Mouse (Mus musculus) forebrain, postnatal 0 days (tissue): ENCODE data around the gene Polr2m. TPM values are rescaled to one million over a fixed set of nuclear protein-coding genes. Genes with fewer than 3 reads are reported as not detected.
A peak's percentile ranks its signal among the peaks of the same experiment; 100 is the strongest.

Experiments used
- ATAC-seq: fragments of 200-750 bp; cut with Nextera tagmentation; 2 replicates; pipeline ENCODE4 v1.8.0; 2017; ENCODE audit warnings: mild to moderate bottlenecking, moderate library complexity
- DNase-seq: peaks from one replicate; pipeline ENCODE4 v3.0.0-alpha.2; 2015
- H3K27ac ChIP-seq: fragments of 300-500 bp; sonication (generic); 2 replicates; pipeline ENCODE4 v1.5.1; 2014; ENCODE audit warnings: low read depth, mild to moderate bottlenecking, antibody characterized with exemption, low read length, moderate library complexity, mixed read lengths
- H3K27me3 ChIP-seq: fragments of 300-500 bp; sonication (generic); 2 replicates; pipeline ENCODE4 v1.6.1; 2014; ENCODE audit warnings: mild to moderate bottlenecking, low read length, mixed read lengths; ENCODE audit not compliant: insufficient read depth
- H3K36me3 ChIP-seq: fragments of 300-500 bp; sonication (generic); 2 replicates; pipeline ENCODE4 v1.6.1; 2014; ENCODE audit warnings: mild to moderate bottlenecking, moderate library complexity; ENCODE audit not compliant: insufficient read depth
- H3K4me1 ChIP-seq: fragments of 300-500 bp; sonication (generic); 2 replicates; pipeline ENCODE4 v1.6.1; 2014; ENCODE audit warnings: antibody characterized with exemption; ENCODE audit not compliant: insufficient read depth
- H3K4me2 ChIP-seq: fragments of 300-500 bp; sonication (generic); 2 replicates; pipeline ENCODE4 v1.6.1; 2014; ENCODE audit warnings: low read depth, mild to moderate bottlenecking, moderate library complexity
- H3K4me3 ChIP-seq: fragments of 300-500 bp; sonication (generic); 2 replicates; pipeline ENCODE4 v1.5.1; 2014; ENCODE audit warnings: low read depth, low read length, mixed read lengths
- H3K9ac ChIP-seq: fragments of 300-500 bp; sonication (generic); 2 replicates; pipeline ENCODE4 v1.6.1; 2014; ENCODE audit warnings: mild to moderate bottlenecking
- H3K9me3 ChIP-seq: fragments of 300-500 bp; sonication (generic); 2 replicates; pipeline ENCODE4 v1.6.1; 2016; ENCODE audit warnings: low read length
- CTCF ChIP-seq: sonication (generic); IDR thresholded peaks from 2 replicates; pipeline ENCODE4 v1.5.1; 2016; ENCODE audit warnings: antibody characterized with exemption, control low read depth, low read depth
- WGBS: fragments of 180-500 bp; shearing (Covaris S2); extraction: QIAGEN DNeasy Blood & Tissue Kit; methylation state at CpG from one replicate; pipeline ENCODE4 v1.1.7; 2014; 5-methylcytosine and 5-hydroxymethylcytosine counted together
- polyA plus RNA-seq: library from polyadenylated mRNA; unstranded; fragments of >200 nt; fragmentation: Nextera tagmentation; extraction: Ambion mirVana; gene quantifications from 2 replicates; pipeline ENCODE4 v1.2.1, GENCODE M21; 2015
- total RNA-seq: library from RNA; depleted of rRNA; stranded (reverse); fragments of >200 nt; gene quantifications from 2 replicates; pipeline ENCODE4 v1.2.3, GENCODE M21; 2014; rRNA removed

Polr2m gene
- 190 and 218 TPM in 2 replicates for total RNA-seq
- polyA plus RNA-seq = 246 and 279 TPM in 2 replicates

DNA sequence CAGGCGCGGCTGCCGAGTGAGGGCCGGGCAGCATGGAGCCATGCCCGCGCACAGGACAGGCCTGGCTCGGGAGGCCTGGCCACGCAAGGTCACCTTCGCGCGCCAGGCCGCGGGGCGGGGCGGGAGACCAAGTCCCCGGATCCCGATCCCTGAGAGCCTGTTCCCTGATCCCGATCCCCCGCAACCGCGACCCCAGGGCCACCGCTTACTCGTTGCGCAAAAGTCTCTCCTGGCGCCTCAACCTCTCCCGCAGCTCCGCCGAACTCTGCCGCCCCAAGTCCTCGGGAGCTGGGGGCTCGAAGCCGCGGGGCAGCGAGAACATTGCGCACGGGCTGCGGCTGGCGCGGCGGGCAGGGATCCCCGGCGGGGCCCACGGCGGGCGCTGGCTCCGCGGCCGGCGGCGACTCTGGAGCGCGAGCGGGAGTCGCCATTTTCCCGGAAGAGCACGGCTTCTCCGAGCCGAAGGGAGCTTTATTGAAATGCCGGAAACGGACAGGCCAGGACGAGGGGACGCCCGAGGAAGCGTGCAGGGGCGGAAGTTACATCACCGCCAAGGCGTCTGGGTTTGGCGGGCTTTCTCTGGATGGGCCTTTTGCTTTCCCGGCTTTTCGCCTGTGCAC lies at the start of gene Polr2m:
Gene Polr2m (minus strand): TSS at position 461 of the 620 bp plus-strand sequence.
- Histone ChIP-seq H3K9me3 (no peaks in the 10 kb centered on the region), H3K4me3 (peak within 1 kb of the TSS; percentile 99), H3K36me3 (peaks cover 28% of the 10 kb centered on the region), H3K4me1 (peaks cover 8% of the 10 kb centered on the region; the same call in 1 of the 2 replicates), H3K27me3 (no peaks in the 10 kb centered on the region), H3K9ac (peak within 1 kb of the TSS; percentile 97), H3K27ac (peak within 1 kb of the TSS; percentile 92), H3K4me2 (peak within 1 kb of the TSS; percentile 72)
- no peak for TF ChIP-seq CTCF
- DNase-seq (peak; percentile 96), ATAC-seq (peak; percentile 100)
- WGBS = 1% methylated on average over 70 of the region's 70 CpGs

GRCm38 (mm10) chr9:71535036-71535435 lies 49.3 kb upstream of the Polr2m start:
- Histone ChIP-seq H3K36me3 (no peaks in the 10 kb centered on the region), H3K27ac (no peak overlapping the region), H3K9me3 (no peaks in the 10 kb centered on the region), H3K4me2 (no peak overlapping the region), H3K27me3 (no peaks in the 10 kb centered on the region), H3K4me3 (no peak overlapping the region), H3K4me1 (no peaks in the 10 kb centered on the region), H3K9ac (no peak overlapping the region)
- DNase-seq = no peak
- no peak for ATAC-seq
- TF ChIP-seq CTCF = no peak
- WGBS = 79% methylated on average over 2 of the region's 2 CpGs

GRCm38 (mm10) chr9:71529960-71530359 lies 44.2 kb upstream of the Polr2m start:
- H3K27me3 ChIP-seq = no peaks in the 10 kb centered on the region
- H3K4me2 ChIP-seq = no peak overlapping the region
- ATAC-seq (no peak), DNase-seq (no peak)
- H3K9me3 ChIP-seq = no peaks in the 10 kb centered on the region
- no peak overlapping the region for H3K9ac ChIP-seq
- TF ChIP-seq CTCF = no peak
- H3K4me1 ChIP-seq = no peaks in the 10 kb centered on the region
- no peak overlapping the region for H3K27ac ChIP-seq
- WGBS = 77% methylated on average over 2 of the region's 2 CpGs
- H3K4me3 ChIP-seq = no peak overlapping the region
- no peaks in the 10 kb centered on the region for H3K36me3 ChIP-seq

DNA sequence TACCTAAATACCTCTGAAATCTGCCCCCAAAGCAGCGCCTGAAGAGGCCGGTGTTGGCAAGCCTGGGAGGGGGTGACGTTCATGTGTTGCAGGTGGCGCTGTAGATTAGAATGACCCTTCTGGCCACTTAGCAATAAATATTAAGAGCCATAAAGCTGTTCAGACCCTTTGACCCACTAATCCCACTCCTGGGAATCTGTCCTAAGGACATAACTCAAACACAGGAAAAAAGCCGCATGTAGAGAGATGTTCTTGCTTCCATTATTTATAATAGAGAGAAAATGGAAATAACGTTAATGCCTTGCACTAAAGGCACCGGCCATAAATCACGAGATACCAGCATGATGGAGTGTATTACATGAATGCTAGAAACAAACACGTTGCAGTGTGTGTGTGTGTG lies 41.7 kb upstream of the Polr2m start:
- H3K4me2 ChIP-seq = no peak overlapping the region
- TF ChIP-seq CTCF = no peak
- H3K27ac ChIP-seq = no peak overlapping the region
- H3K4me1 ChIP-seq = no peaks in the 10 kb centered on the region
- WGBS = 77% methylated on average over 9 of the region's 9 CpGs
- DNase-seq (no peak), ATAC-seq (no peak)
- H3K4me3 ChIP-seq = no peak overlapping the region
- no peak overlapping the region for H3K9ac ChIP-seq
- H3K27me3 ChIP-seq = no peaks in the 10 kb centered on the region
- no peaks in the 10 kb centered on the region for H3K9me3 ChIP-seq
- H3K36me3 ChIP-seq = no peaks in the 10 kb centered on the region

DNA sequence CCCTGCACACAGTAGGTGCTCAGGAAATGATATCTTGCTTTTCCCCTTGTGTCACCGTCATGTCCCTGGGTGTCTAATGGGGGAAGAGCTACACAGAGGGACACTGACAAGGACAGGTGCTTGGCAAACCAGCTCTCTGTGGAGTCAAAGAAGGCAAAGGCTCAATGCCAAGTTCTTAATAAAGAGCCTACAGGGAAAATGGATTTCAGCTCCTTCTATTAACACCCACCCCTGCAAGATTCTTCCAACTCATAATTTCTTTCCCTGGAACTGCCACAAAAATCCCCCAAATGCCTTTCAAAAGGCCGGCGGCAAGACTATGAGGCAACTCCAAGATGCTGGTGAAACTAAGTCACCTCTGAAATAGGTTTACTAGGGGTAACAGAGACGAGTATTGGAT lies 38.2 kb upstream of the Polr2m start:
- no peaks in the 10 kb centered on the region for H3K27me3 ChIP-seq
- ATAC-seq = no peak
- H3K4me3 ChIP-seq = no peak overlapping the region
- no peaks in the 10 kb centered on the region for H3K4me1 ChIP-seq
- H3K27ac ChIP-seq = no peak overlapping the region
- TF ChIP-seq CTCF = no peak
- H3K9ac ChIP-seq = no peak overlapping the region
- no peaks in the 10 kb centered on the region for H3K36me3 ChIP-seq
- no peak overlapping the region for H3K4me2 ChIP-seq
- no peaks in the 10 kb centered on the region for H3K9me3 ChIP-seq
- WGBS = 82% methylated on average over 4 of the region's 4 CpGs
- no peak for DNase-seq

DNA sequence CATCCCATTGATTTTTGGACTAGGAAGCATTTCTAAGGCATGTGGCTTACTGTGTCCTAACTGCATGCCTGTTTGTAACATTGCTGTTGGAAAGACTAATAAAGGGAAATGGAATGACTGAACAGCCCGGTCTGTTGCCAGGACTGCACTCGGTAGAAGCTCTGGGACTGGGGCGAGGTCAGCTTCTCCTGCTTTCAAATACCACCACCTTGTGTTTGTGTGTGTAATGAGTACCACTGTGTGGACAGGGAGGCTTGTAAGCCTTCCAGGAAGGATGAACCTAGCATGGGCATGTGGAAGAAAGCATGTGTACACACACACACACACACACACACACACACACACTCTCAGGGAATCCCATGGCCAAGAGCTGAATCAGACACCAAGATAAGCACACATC lies 34.1 kb upstream of the Polr2m start:
- no peak for TF ChIP-seq CTCF
- Histone ChIP-seq H3K4me1 (no peaks in the 10 kb centered on the region), H3K27me3 (no peaks in the 10 kb centered on the region), H3K27ac (no peak overlapping the region), H3K36me3 (no peaks in the 10 kb centered on the region), H3K4me2 (no peak overlapping the region), H3K9ac (no peak overlapping the region), H3K4me3 (no peak overlapping the region), H3K9me3 (no peaks in the 10 kb centered on the region)
- no peak for DNase-seq
- 80% methylated on average over 3 of the region's 3 CpGs for WGBS
- no peak for ATAC-seq

DNA sequence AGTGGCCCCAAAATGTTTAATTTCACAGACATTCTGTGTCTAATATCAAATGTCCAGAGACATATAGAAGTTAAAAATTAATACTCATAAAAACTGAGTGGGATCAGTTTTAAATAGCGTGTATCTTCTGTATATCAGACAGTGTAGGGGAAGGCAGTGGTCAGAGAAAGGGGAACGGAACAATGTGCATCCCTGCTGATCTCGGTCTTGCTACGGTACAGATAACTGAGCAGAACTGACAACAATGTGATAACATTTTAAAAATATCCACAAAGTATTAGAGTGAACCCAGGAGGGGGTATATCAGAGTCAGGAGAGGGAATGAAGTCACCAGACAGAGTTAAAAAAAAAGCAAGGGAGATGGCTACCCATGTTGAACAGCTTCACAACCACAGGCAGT lies 31.8 kb upstream of the Polr2m start:
- H3K27me3 ChIP-seq = no peaks in the 10 kb centered on the region
- H3K27ac ChIP-seq = no peak overlapping the region
- DNase-seq (no peak), ATAC-seq (no peak)
- no peak overlapping the region for H3K4me3 ChIP-seq
- 96% methylated on average over 4 of the region's 4 CpGs for WGBS
- H3K36me3 ChIP-seq = no peaks in the 10 kb centered on the region
- H3K4me2 ChIP-seq = no peak overlapping the region
- H3K9me3 ChIP-seq = no peaks in the 10 kb centered on the region
- no peak overlapping the region for H3K9ac ChIP-seq
- no peaks in the 10 kb centered on the region for H3K4me1 ChIP-seq
- no peak for TF ChIP-seq CTCF

DNA sequence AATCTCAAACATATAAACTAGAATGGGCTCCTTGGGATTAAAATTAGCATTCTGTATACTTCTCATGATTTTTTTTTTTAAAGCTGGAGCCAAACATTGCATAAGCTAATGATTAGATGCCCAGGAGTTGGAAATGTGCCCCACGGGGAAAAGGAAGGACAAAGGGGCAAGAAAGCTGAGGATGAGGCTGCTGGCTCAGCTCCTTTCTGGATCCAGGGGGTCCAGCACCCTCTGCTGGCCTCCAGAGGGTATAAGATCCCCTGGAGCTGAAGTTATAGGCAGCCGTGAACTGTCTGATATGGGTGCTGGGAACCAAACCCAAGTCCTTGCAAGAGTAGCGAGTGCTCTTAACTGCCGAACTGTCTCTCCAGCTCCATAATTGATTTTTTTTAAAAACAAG lies 30.1 kb upstream of the Polr2m start:
- ATAC-seq = no peak
- Histone ChIP-seq H3K4me2 (no peak overlapping the region), H3K36me3 (no peaks in the 10 kb centered on the region), H3K27me3 (no peaks in the 10 kb centered on the region), H3K4me3 (no peak overlapping the region), H3K9ac (no peak overlapping the region), H3K27ac (no peak overlapping the region), H3K4me1 (no peaks in the 10 kb centered on the region), H3K9me3 (no peaks in the 10 kb centered on the region)
- no peak for TF ChIP-seq CTCF
- WGBS = 87% methylated on average over 4 of the region's 4 CpGs
- no peak for DNase-seq
